Mouse (Mus musculus) C2C12 (cell line): ENCODE measurements at regions not wholly inside any gene's neighbourhood (a gene's known extent, or its start where the extent isn't known, plus 50 kb on each side); places are given as distances from the start of the nearest gene placed in this dataset.

Experiments
- CTCF ChIP-seq: IDR thresholded peaks from one replicate; pipeline ENCODE4 v1.5.1; 2011; ENCODE audit not compliant: control insufficient read depth, insufficient read depth, insufficient read length
- MAX ChIP-seq: IDR thresholded peaks from one replicate; pipeline ENCODE4 v1.6.1; 2011; ENCODE audit warnings: mild to moderate bottlenecking, control low read depth
- MYOD1 ChIP-seq: IDR thresholded peaks from one replicate; pipeline ENCODE4 v1.6.1; 2011; ENCODE audit warnings: low read depth; ENCODE audit not compliant: control insufficient read depth, insufficient read length
- MYOG ChIP-seq: IDR thresholded peaks from one replicate; pipeline ENCODE4 v1.6.1; 2011; ENCODE audit not compliant: control insufficient read depth, insufficient read length; ENCODE audit errors: extremely low read depth
- USF1 ChIP-seq: IDR thresholded peaks from one replicate; pipeline ENCODE4 v1.6.1; 2011; ENCODE audit warnings: low read depth, mild to moderate bottlenecking, control low read depth, moderate library complexity

DNA sequence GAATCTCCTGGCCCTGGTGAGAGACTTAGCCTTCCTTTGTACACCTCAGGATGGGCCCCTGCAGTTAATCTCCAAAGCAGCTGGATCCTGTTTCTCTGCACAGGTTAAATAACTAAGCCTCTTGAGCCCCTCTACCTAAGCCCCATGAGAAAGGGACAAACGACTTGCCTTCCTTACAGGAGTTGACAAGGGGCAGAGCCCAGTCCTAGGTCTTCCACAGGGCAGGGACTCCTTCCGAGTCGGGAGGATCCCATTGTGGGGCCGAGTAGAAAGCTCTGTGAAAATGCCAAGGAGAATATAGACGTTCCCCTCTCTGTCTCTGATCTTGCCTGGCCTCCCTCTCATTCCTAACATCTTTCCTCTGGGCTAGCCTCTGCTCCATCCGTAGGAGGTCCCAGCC, 118.7 kb upstream of the Cpsf6 start:
- TF ChIP-seq CTCF (no peak), MYOD1 (no peak), MAX (no peak), USF1 (no peak), MYOG (no peak)
